Mouse (Mus musculus) ES-Bruce4 (cell line): ENCODE measurements around the gene Gm21874. TPM values are rescaled to one million over a fixed set of nuclear protein-coding genes. Genes with fewer than 3 reads are reported as not detected.
"Not testable (repeated sequence)": the region's sequence is repeated elsewhere in the genome, so short reads cannot be mapped to it uniquely, and the experiment has no call there.

ENCODE experiments used
- H3K27ac ChIP-seq: 2 replicates; pipeline ENCODE4 v1.5.1; 2012; ENCODE audit warnings: low read length, inconsistent platforms; ENCODE audit not compliant: insufficient read depth
- H3K27me3 ChIP-seq: 2 replicates; pipeline ENCODE4 v1.6.1; 2012; ENCODE audit warnings: mild to moderate bottlenecking, low read length, inconsistent platforms; ENCODE audit not compliant: control insufficient read depth, poor library complexity, insufficient read depth, severe bottlenecking
- H3K36me3 ChIP-seq: 2 replicates; pipeline ENCODE4 v1.6.1; 2012; ENCODE audit warnings: inconsistent platforms, mild to moderate bottlenecking, low read length, moderate library complexity; ENCODE audit not compliant: control insufficient read depth, poor library complexity, insufficient read depth, severe bottlenecking
- H3K4me1 ChIP-seq: one replicate; pipeline ENCODE4 v1.8.1; 2011; ENCODE audit warnings: low read length; ENCODE audit not compliant: control insufficient read depth, insufficient read depth
- H3K4me3 ChIP-seq: 2 replicates; pipeline ENCODE4 v1.5.1; 2011; ENCODE audit warnings: low read depth, mild to moderate bottlenecking, low read length
- H3K9ac ChIP-seq: 2 replicates; pipeline ENCODE4 v1.6.1; 2012; ENCODE audit warnings: low read depth, mild to moderate bottlenecking, inconsistent platforms; ENCODE audit not compliant: poor library complexity, severe bottlenecking
- H3K9me3 ChIP-seq: replicated peaks from 2 replicates; pipeline ENCODE4 v1.6.1; 2012; ENCODE audit warnings: mild to moderate bottlenecking, low read length, inconsistent platforms; ENCODE audit not compliant: control insufficient read depth, poor library complexity, insufficient read depth, severe bottlenecking
- polyA plus RNA-seq: library from polyadenylated mRNA; stranded (reverse); fragments of >200 nt; gene quantifications from 2 replicates; pipeline ENCODE4 v1.2.4, GENCODE M21; 2011; ENCODE audit warnings: low read depth; ENCODE audit not compliant: missing spikeins, insufficient read depth, insufficient read length

The Gm21874 gene
- not detected in 2 replicates for polyA plus RNA-seq

DNA sequence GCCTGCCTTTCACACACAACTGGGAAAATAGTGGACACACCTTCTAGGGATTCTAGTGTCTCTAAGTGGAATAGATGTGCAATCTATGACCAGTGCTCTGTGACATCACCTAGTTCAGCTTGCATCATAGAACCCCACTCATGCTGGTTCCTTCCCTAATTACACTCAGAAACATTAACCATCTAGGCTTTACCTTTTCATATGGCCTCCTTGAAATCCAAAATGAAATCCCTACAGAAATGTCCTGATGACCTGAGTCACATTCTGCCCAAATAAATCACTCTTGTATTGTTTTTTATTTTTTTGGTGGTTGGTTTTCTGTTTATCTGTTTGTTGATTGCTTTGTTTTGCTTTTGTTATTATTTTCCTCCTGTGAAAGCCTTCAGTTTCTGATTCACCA is at the start of gene Gm21874:
TSS of gene Gm21874 (minus strand) at position 101 of the 400 bp plus-strand sequence.
- H3K4me1 ChIP-seq, H3K27me3 ChIP-seq, H3K9me3 ChIP-seq, H3K36me3 ChIP-seq, H3K27ac ChIP-seq, H3K4me3 ChIP-seq, H3K9ac ChIP-seq: not testable (repeated sequence)

Other genes with a start within 250 kb of the Gm21874 start
- not detected in 2 replicates for gene Gm21721, start 214.0 kb downstream of the Gm21874 start, polyA plus RNA-seq
- not detected in 2 replicates for gene Gm21812, start 69.0 kb downstream of the Gm21874 start, polyA plus RNA-seq